Mouse (Mus musculus) forebrain, postnatal 0 days (tissue): ENCODE measurements around the gene Mdga1. TPM values are rescaled to one million over a fixed set of nuclear protein-coding genes. Genes with fewer than 3 reads are reported as not detected.

Experiments used
- ATAC-seq: fragments of 200-750 bp; cut with Nextera tagmentation; 2 replicates; pipeline ENCODE4 v1.8.0; 2017; ENCODE audit warnings: mild to moderate bottlenecking, moderate library complexity
- DNase-seq: peaks from one replicate; pipeline ENCODE4 v3.0.0-alpha.2; 2015
- H3K27ac ChIP-seq: fragments of 300-500 bp; sonication (generic); 2 replicates; pipeline ENCODE4 v1.5.1; 2014; ENCODE audit warnings: low read depth, mild to moderate bottlenecking, antibody characterized with exemption, low read length, moderate library complexity, mixed read lengths
- H3K27me3 ChIP-seq: fragments of 300-500 bp; sonication (generic); 2 replicates; pipeline ENCODE4 v1.6.1; 2014; ENCODE audit warnings: mild to moderate bottlenecking, low read length, mixed read lengths; ENCODE audit not compliant: insufficient read depth
- H3K36me3 ChIP-seq: fragments of 300-500 bp; sonication (generic); 2 replicates; pipeline ENCODE4 v1.6.1; 2014; ENCODE audit warnings: mild to moderate bottlenecking, moderate library complexity; ENCODE audit not compliant: insufficient read depth
- H3K4me1 ChIP-seq: fragments of 300-500 bp; sonication (generic); 2 replicates; pipeline ENCODE4 v1.6.1; 2014; ENCODE audit warnings: antibody characterized with exemption; ENCODE audit not compliant: insufficient read depth
- H3K4me2 ChIP-seq: fragments of 300-500 bp; sonication (generic); 2 replicates; pipeline ENCODE4 v1.6.1; 2014; ENCODE audit warnings: low read depth, mild to moderate bottlenecking, moderate library complexity
- H3K4me3 ChIP-seq: fragments of 300-500 bp; sonication (generic); 2 replicates; pipeline ENCODE4 v1.5.1; 2014; ENCODE audit warnings: low read depth, low read length, mixed read lengths
- H3K9ac ChIP-seq: fragments of 300-500 bp; sonication (generic); 2 replicates; pipeline ENCODE4 v1.6.1; 2014; ENCODE audit warnings: mild to moderate bottlenecking
- H3K9me3 ChIP-seq: fragments of 300-500 bp; sonication (generic); 2 replicates; pipeline ENCODE4 v1.6.1; 2016; ENCODE audit warnings: low read length
- CTCF ChIP-seq: sonication (generic); IDR thresholded peaks from 2 replicates; pipeline ENCODE4 v1.5.1; 2016; ENCODE audit warnings: antibody characterized with exemption, control low read depth, low read depth
- WGBS: fragments of 180-500 bp; shearing (Covaris S2); extraction: QIAGEN DNeasy Blood & Tissue Kit; methylation state at CpG from one replicate; pipeline ENCODE4 v1.1.7; 2014; 5-methylcytosine and 5-hydroxymethylcytosine counted together
- polyA plus RNA-seq: library from polyadenylated mRNA; unstranded; fragments of >200 nt; fragmentation: Nextera tagmentation; extraction: Ambion mirVana; gene quantifications from 2 replicates; pipeline ENCODE4 v1.2.1, GENCODE M21; 2015
- total RNA-seq: library from RNA; depleted of rRNA; stranded (reverse); fragments of >200 nt; gene quantifications from 2 replicates; pipeline ENCODE4 v1.2.3, GENCODE M21; 2014

Mdga1 gene
- total and polyA plus RNA-seq, 2 experiments from 2014 or later = 10.9 to 45.7 TPM

GRCm38 (mm10) chr17:29800096-29800455, 169.8 kb downstream of the Mdga1 start:
- H3K9ac ChIP-seq = no peak overlapping the region
- 59% methylated on average over 6 of the region's 6 CpGs for WGBS

GRCm38 (mm10) chr17:29799398-29800095, 170.3 kb downstream of the Mdga1 start:
- no peak overlapping the region for H3K9ac ChIP-seq
- peaks cover 12% of the 10 kb centered on the region for H3K4me1 ChIP-seq
- H3K36me3 ChIP-seq = no peaks in the 10 kb centered on the region
- no peak for TF ChIP-seq CTCF
- no peak overlapping the region for H3K27ac ChIP-seq
- 79% methylated on average over 21 of the region's 21 CpGs for WGBS
- H3K4me3 ChIP-seq = no peak overlapping the region
- no peak overlapping the region for H3K4me2 ChIP-seq
- H3K27me3 ChIP-seq = no peaks in the 10 kb centered on the region
- no peak for ATAC-seq
- H3K9me3 ChIP-seq = no peaks in the 10 kb centered on the region
- no peak for DNase-seq

More at GRCm38 (mm10) chr17:29800096-29800455, 169.8 kb downstream of the Mdga1 start:
- DNase-seq (no peak), ATAC-seq (no peak)
- no peak overlapping the region for H3K4me2 ChIP-seq
- H3K27ac ChIP-seq = no peak overlapping the region
- H3K36me3 ChIP-seq = no peaks in the 10 kb centered on the region
- H3K27me3 ChIP-seq = no peaks in the 10 kb centered on the region
- no peak for TF ChIP-seq CTCF
- peaks cover 9% of the 10 kb centered on the region for H3K4me1 ChIP-seq
- H3K4me3 ChIP-seq = no peak overlapping the region
- no peaks in the 10 kb centered on the region for H3K9me3 ChIP-seq

GRCm38 (mm10) chr17:29798151-29798550, 171.7 kb downstream of the Mdga1 start:
- 44% methylated on average over 10 of the region's 10 CpGs for WGBS
- Histone ChIP-seq H3K27ac (no peak overlapping the region), H3K4me3 (no peak overlapping the region), H3K4me2 (no peak overlapping the region), H3K9ac (no peak overlapping the region), H3K36me3 (no peaks in the 10 kb centered on the region), H3K4me1 (peaks cover 16% of the 10 kb centered on the region), H3K9me3 (no peaks in the 10 kb centered on the region), H3K27me3 (no peaks in the 10 kb centered on the region)
- TF ChIP-seq CTCF = no peak
- ATAC-seq (no peak), DNase-seq (no peak)

- no peak for ATAC-seq
- peak; percentile 39 for TF ChIP-seq CTCF
- Histone ChIP-seq H3K4me3 (no peak overlapping the region), H3K4me1 (peaks cover 16% of the 10 kb centered on the region), H3K27ac (no peak overlapping the region), H3K4me2 (no peak overlapping the region), H3K9ac (no peak overlapping the region), H3K36me3 (no peaks in the 10 kb centered on the region), H3K27me3 (no peaks in the 10 kb centered on the region), H3K9me3 (no peaks in the 10 kb centered on the region)
- DNase-seq = no peak
- WGBS = 48% methylated on average over 9 of the region's 9 CpGs
These were observed 173.1 kb downstream of the Mdga1 start for GRCm38 (mm10) chr17:29796787-29797186.

- Histone ChIP-seq H3K36me3 (no peaks in the 10 kb centered on the region), H3K9ac (no peak overlapping the region), H3K27ac (peak overlapping the region; percentile 83), H3K4me3 (no peak overlapping the region), H3K27me3 (no peaks in the 10 kb centered on the region), H3K4me2 (no peak overlapping the region), H3K4me1 (peaks cover 16% of the 10 kb centered on the region), H3K9me3 (no peaks in the 10 kb centered on the region)
- ATAC-seq (peak; percentile 47), DNase-seq (peak; percentile 80)
- peak; percentile 77 for TF ChIP-seq CTCF
- 9% methylated on average over 7 of the region's 7 CpGs for WGBS
These were observed 173.8 kb downstream of the Mdga1 start for GRCm38 (mm10) chr17:29796086-29796485.

- Histone ChIP-seq H3K27me3 (no peaks in the 10 kb centered on the region), H3K36me3 (no peaks in the 10 kb centered on the region), H3K4me3 (peak overlapping the region; percentile 23), H3K9me3 (no peaks in the 10 kb centered on the region), H3K4me2 (peak overlapping the region; percentile 59), H3K4me1 (peaks cover 16% of the 10 kb centered on the region), H3K27ac (peak overlapping the region; percentile 83), H3K9ac (peak overlapping the region; percentile 42)
- TF ChIP-seq CTCF = no peak
- peak; percentile 82 for ATAC-seq
- DNase-seq = peak; percentile 86
- WGBS = 4% methylated on average over 23 of the region's 23 CpGs
These were observed 174.7 kb downstream of the Mdga1 start for GRCm38 (mm10) chr17:29795050-29795770.

- Histone ChIP-seq H3K27me3 (no peaks in the 10 kb centered on the region), H3K4me1 (peaks cover 16% of the 10 kb centered on the region), H3K4me3 (no peak overlapping the region), H3K27ac (no peak overlapping the region), H3K4me2 (no peak overlapping the region), H3K9me3 (no peaks in the 10 kb centered on the region), H3K9ac (no peak overlapping the region), H3K36me3 (no peaks in the 10 kb centered on the region)
- WGBS = 60% methylated on average over 9 of the region's 9 CpGs
- ATAC-seq (no peak), DNase-seq (peak; percentile 40)
- TF ChIP-seq CTCF = no peak
These were observed 178.3 kb downstream of the Mdga1 start for GRCm38 (mm10) chr17:29791531-29792050.
